Mouse (Mus musculus) cerebellum, adult 11 months (tissue): ENCODE measurements at regions not wholly inside any gene's neighbourhood (a gene's known extent, or its start where the extent isn't known, plus 50 kb on each side); places are given as distances from the start of the nearest gene placed in this dataset.

ENCODE experiments used
- DNase-seq: peaks from one replicate; pipeline ENCODE4 v3.0.0; 2022

DNA sequence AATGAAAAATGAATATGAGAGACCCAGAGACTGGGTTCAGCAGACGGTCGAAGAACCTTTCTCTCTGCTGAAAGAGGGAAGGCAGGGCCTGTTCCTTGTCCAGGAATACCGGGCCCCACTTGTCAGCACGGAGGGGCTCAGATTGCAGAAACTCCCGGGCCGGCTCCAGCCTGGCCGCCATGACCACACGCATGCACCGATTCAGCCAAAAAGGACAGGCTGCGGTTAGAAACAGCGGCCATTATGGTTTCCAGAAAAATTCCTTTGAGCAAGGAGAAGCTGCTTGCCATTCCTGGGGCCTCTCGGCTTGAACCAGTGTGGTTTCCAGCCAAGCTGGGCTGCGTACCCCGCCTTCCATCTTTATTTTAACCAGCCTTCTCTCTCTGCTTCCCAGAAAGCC lies 64.7 kb upstream of the Tnrc6c start:
- no peak for DNase-seq

DNA sequence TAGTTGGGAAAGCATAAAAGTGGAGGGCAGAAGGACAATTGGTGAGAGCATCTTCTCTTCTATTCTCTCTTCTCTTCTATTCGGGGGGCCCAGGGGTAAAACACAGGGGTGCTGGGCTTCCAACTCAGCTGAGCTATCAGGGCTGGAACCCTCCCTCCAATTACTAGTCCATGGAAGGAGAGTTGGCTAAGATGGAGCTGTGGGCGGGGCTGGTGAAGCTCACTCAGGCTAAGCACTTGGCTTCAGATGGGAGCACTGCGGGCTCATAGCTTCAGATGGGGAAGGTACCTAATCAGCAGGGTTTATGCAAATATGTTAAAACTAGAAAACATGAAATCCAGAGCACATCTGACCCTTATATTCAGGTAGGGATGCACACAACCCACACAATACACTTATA lies 61.5 kb upstream of the Tnrc6c start:
- no peak for DNase-seq

DNA sequence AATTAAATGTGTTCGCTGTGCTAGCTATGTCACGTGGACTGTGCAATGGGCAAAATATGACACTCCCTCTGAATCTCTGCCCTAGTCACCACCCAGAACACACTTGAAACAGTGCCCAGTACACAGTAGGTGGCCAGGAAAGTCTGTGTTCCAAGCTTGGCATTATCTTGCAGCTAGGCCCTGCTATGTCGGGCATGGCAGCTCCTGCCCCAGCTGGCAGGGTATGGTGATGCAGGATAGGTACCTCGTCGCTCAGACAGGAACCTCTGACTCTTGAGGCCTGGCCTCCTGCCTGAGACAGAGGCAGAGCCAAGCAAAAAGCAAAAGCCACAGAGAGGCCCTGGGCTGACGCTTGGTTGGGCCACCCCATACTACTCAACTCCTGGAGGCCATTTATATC lies 57.9 kb upstream of the Tnrc6c start:
- peak; percentile 83 for DNase-seq

DNA sequence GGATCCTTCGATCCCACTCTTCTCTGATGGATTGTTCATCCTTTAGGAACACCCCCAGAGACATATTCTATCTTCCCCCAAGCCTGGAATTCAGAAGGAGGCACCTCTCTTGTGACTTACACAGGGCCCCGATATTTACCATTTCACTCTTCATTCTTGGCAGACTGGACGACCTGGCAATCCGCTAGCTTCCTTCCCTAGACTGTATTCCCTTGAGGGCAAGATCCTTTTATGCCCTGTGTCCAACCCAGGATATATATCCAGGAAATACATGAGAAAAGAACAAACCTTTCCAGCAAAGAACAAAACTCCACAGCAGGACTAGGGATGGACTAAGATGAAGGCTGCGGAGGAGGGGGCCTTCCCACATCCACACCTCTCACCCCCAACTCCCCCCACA lies 56.3 kb upstream of the Tnrc6c start:
- no peak for DNase-seq

DNA sequence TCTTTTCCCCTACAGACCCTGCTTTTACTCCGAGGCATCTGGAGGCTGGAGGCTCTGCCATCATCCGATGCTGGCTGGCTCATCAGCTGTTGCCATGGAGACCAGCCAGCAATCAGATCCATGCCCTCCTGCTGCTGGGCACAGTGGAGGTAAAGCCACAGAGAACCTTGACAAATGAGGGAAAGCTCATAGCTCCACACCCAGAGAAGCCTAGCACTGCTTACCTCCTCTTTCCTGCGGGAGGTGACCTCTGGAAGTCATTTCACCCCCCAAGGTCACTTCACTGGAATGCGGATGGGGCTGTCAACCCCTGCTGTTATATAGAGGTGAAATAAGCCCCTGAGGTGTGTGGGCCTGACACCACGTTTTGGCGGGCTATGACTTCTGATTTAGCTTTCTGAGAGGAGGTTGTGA lies 55.9 kb upstream of the Tnrc6c start:
- peak; percentile 50 for DNase-seq

DNA sequence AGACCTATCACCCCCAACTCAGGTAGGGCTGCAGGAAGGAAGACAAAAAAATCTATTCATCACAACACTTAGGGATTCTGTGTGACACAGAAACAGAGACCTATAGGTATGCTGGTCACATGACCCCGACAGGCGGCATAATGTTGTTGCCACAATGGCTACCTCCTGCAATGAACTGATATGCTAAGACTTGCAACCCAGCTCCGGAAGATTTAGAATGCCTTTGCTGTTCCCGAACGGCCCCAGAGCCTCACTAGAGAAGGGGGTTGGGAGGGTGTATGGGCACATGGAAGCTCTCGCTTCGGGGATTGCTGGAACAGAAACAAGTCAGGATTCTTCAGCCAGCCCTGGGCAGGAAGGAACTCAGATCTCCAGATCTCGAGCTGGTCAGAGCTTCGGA lies 55.5 kb upstream of the Tnrc6c start:
- DNase-seq, result no peak

- no peak for DNase-seq
Observed at GRCm38 (mm10) chr11:117599049-117599787, 54.9 kb upstream of the Tnrc6c start.

DNA sequence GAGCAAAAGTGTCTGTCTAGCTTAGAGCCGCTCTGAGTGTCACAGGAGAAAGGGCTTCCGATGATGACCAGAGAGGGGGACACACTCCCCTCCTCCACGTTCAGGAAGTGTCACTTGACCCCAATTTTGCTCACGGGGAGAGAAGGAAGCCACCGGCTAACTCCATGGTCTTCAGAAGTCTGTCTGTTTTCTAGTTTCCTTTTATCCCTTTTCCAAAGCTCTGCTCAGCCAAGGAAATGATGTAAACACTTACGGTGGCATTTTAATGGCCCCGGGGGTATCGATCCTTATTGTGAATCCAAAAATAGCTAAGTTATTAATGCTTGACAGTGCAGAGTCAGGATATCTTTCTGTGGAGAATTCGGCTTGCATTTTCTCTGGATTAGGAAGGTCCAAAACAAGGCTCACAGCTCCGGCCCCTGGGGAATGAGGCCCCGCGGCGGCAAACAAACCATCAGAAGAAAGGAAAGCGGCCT lies 54.3 kb upstream of the Tnrc6c start:
- DNase-seq, result no peak

GRCm38 (mm10) chr11:117601147-117601546 lies 52.9 kb upstream of the Tnrc6c start:
- DNase-seq, result no peak

- DNase-seq, result no peak
Observed at GRCm38 (mm10) chr11:117604019-117604418, 50.1 kb upstream of the Tnrc6c start.
